Mouse (Mus musculus) thymus, adult 2 months (tissue): Measurements from ENCODE around the gene Fcf1. TPM values are rescaled to one million over a fixed set of nuclear protein-coding genes. Genes with fewer than 3 reads are reported as not detected.

Source experiments
- DNase-seq: peaks from one replicate; pipeline ENCODE4 v3.0.0; 2021
- H3K27ac ChIP-seq: fragments of 200-500 bp; 2 replicates; pipeline ENCODE4 v1.5.1; 2012; ENCODE audit warnings: low read length, control low read depth; ENCODE audit not compliant: control insufficient read depth, insufficient read depth
- H3K27me3 ChIP-seq: fragments of 200-500 bp; 2 replicates; pipeline ENCODE4 v1.6.1; 2012; ENCODE audit warnings: mild to moderate bottlenecking, low read length, moderate library complexity, mixed read lengths; ENCODE audit not compliant: control insufficient read depth, insufficient read depth
- H3K36me3 ChIP-seq: fragments of 200-500 bp; 2 replicates; pipeline ENCODE4 v1.6.1; 2012; ENCODE audit warnings: mild to moderate bottlenecking, low read length, moderate library complexity; ENCODE audit not compliant: control insufficient read depth, insufficient read depth
- H3K4me1 ChIP-seq: fragments of 200-500 bp; replicated peaks from 2 replicates; pipeline ENCODE4 v1.6.1; 2012; ENCODE audit warnings: low read length; ENCODE audit not compliant: control insufficient read depth, insufficient read depth
- H3K4me3 ChIP-seq: fragments of 200-500 bp; 2 replicates; pipeline ENCODE4 v1.5.1; 2012; ENCODE audit warnings: mild to moderate bottlenecking, low read length, control low read depth, moderate library complexity; ENCODE audit not compliant: control insufficient read depth, insufficient read depth
- CTCF ChIP-seq: fragments of 200-500 bp; IDR thresholded peaks from 2 replicates; pipeline ENCODE4 v1.5.1; 2012; ENCODE audit warnings: mild to moderate bottlenecking, control low read depth, low read length, moderate library complexity, borderline replicate concordance; ENCODE audit not compliant: control insufficient read depth, poor library complexity, insufficient read depth; ENCODE audit errors: extremely low read depth
- POLR2A ChIP-seq: fragments of 200-500 bp; IDR thresholded peaks from 2 replicates; pipeline ENCODE4 v1.6.1; 2012; ENCODE audit warnings: mild to moderate bottlenecking, low read length, control low read depth, moderate library complexity; ENCODE audit not compliant: control insufficient read depth, poor library complexity, insufficient read depth; ENCODE audit errors: extremely low read depth
- WGBS: fragments of 180-500 bp; shearing (Covaris S2); methylation state at CpG from one replicate; pipeline ENCODE4 v1.1.7; 2018; 5-methylcytosine and 5-hydroxymethylcytosine counted together
- polyA plus RNA-seq: library from polyadenylated mRNA; depleted of rRNA; stranded (reverse); fragments of >200 nt; gene quantifications from 2 replicates; pipeline ENCODE4 v1.2.3, GENCODE M21; 2012

Gene Fcf1
- polyA plus RNA-seq, 1 experiment = 66.2 TPM

GRCm38 (mm10) chr12:84996501-84997398 lies 26.1 kb downstream of the Fcf1 start:
- no peak for DNase-seq
- peaks cover 11% of the 10 kb centered on the region for H3K4me1 ChIP-seq
- H3K27ac ChIP-seq = peak overlapping the region; percentile 21; the same call in 1 of the 2 replicates
- H3K36me3 ChIP-seq = no peaks in the 10 kb centered on the region
- TF ChIP-seq CTCF = no peak
- TF ChIP-seq POLR2A = no peak
- H3K27me3 ChIP-seq = no peaks in the 10 kb centered on the region
- WGBS = 2% methylated on average over 44 of the region's 44 CpGs
- peak overlapping the region; percentile 76 for H3K4me3 ChIP-seq

GRCm38 (mm10) chr12:84999053-84999452 lies 28.4 kb downstream of the Fcf1 start:
- Histone ChIP-seq H3K27me3 (no peaks in the 10 kb centered on the region), H3K27ac (no peak overlapping the region), H3K4me1 (peaks cover 11% of the 10 kb centered on the region), H3K36me3 (no peaks in the 10 kb centered on the region), H3K4me3 (no peak overlapping the region)
- TF ChIP-seq CTCF (no peak), POLR2A (no peak)
- no peak for DNase-seq

- no peak overlapping the region for H3K27ac ChIP-seq
- H3K27me3 ChIP-seq = no peaks in the 10 kb centered on the region
- H3K36me3 ChIP-seq = 0 out of 2 replicates have a peak, but pooled peaks cover 3% of the 10 kb centered on the region
- no peak for TF ChIP-seq CTCF
- TF ChIP-seq POLR2A = no peak
- 97% methylated on average over 1 of the region's 1 CpGs for WGBS
- H3K4me3 ChIP-seq = no peak overlapping the region
- DNase-seq = no peak
- H3K4me1 ChIP-seq = no peaks in the 10 kb centered on the region; the same call in 1 of the 2 replicates
Measured at GRCm38 (mm10) chr12:85006206-85006605, 35.5 kb downstream of the Fcf1 start.

- no peaks in the 10 kb centered on the region; the same call in 1 of the 2 replicates for H3K4me1 ChIP-seq
- 0 out of 2 replicates have a peak, but pooled peaks cover 3% of the 10 kb centered on the region for H3K36me3 ChIP-seq
- no peak overlapping the region for H3K4me3 ChIP-seq
- H3K27ac ChIP-seq = no peak overlapping the region
- H3K27me3 ChIP-seq = no peaks in the 10 kb centered on the region
- no peak for DNase-seq
- TF ChIP-seq POLR2A (no peak), CTCF (no peak)
Measured at GRCm38 (mm10) chr12:85007021-85007420, 36.3 kb downstream of the Fcf1 start.

GRCm38 (mm10) chr12:85009776-85010175 lies 39.1 kb downstream of the Fcf1 start:
- WGBS = 86% methylated on average over 1 of the region's 1 CpGs
- Histone ChIP-seq H3K27ac (no peak overlapping the region), H3K4me3 (no peak overlapping the region), H3K4me1 (no peaks in the 10 kb centered on the region; the same call in 1 of the 2 replicates), H3K36me3 (peaks cover 20% of the 10 kb centered on the region), H3K27me3 (no peaks in the 10 kb centered on the region)
- TF ChIP-seq CTCF = no peak
- no peak for TF ChIP-seq POLR2A
- no peak for DNase-seq

- TF ChIP-seq POLR2A (no peak), CTCF (no peak)
- no peaks in the 10 kb centered on the region for H3K27me3 ChIP-seq
- no peaks in the 10 kb centered on the region; the same call in 1 of the 2 replicates for H3K4me1 ChIP-seq
- peaks cover 24% of the 10 kb centered on the region for H3K36me3 ChIP-seq
- no peak for DNase-seq
- peak overlapping the region; percentile 47 for H3K27ac ChIP-seq
- WGBS = 94% methylated on average over 2 of the region's 2 CpGs
- H3K4me3 ChIP-seq = no peak overlapping the region
Measured at GRCm38 (mm10) chr12:85010541-85010940, 39.8 kb downstream of the Fcf1 start.
